Mouse (Mus musculus): Measurements from ENCODE around the gene Wwox.

Gene Wwox

DNA sequence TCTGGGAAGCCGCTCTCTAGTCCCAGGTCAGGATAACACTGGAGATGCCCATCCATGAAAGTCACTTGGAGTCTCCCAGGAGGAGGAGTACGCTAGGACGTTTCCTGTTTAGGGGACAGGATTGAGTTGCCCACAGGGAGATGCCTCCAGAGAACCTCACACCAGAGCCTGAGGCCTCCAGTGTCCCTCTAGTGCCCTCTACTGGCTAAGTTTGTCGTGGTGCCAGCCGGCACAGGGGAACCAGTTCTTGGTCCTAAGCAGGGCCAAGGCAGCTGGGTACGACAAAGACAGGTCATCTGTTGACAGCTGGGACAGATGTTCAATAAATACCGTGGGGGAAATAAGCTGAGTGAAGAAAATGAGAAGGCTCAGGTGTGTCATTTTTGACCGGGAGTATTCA, 531.9 kb downstream of the Wwox start:
- DNase-seq (ENCODE audit: low read depth), result peak; percentile 32

DNA sequence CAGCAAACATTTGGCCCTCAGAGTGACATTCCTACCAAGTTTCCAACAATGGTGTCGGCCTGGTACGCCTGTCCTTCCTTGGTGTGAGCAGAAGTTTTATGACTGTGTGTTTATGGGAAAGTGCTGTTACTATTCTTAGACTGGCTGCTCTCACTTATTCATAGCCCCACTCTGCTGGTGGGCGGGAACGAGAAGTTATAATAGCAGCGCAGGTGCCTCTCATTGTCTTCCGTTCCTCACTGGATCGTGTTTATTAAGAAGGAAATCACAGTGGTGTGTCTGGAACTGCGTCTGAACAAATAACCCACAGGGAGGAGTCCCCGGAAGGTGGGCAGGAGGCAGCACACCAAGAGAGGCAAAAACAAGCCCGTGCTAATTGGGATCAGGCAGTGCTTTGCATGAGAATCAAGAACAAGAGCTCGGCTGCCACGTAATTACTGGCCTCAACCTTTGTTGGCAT, 533.6 kb downstream of the Wwox start:
- no peak for DNase-seq (ENCODE audit: low read depth)

DNA sequence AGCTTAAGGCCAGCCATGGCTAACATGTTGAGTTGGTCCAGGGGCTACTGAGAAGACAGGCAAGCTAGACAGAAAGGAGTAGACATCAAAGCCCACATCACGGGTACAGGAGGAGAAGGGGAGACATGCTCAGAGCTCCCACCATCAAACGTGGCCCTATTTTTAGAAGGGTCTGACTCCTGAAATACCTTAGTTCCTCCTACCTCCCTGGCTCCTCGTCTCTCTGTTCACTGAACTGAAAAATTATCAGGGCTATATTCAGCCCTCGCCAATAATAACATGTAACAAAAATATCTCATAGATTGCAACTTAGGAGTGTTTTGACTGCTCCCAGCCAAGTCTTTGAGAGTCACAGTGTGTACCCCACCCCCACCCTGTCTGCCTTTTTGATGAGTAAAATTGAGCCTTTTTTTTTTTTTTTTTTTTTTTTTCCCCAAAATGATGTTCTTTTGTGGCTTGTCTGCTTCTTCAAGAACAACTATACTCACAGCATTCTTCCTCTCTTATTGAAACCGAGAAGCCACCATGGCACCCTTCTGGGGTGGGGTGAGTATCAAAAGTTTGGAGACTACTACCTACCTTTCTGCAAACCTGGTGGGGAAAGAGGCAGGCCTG, 535.0 kb downstream of the Wwox start:
- DNase-seq (ENCODE audit: low read depth), result no peak

DNA sequence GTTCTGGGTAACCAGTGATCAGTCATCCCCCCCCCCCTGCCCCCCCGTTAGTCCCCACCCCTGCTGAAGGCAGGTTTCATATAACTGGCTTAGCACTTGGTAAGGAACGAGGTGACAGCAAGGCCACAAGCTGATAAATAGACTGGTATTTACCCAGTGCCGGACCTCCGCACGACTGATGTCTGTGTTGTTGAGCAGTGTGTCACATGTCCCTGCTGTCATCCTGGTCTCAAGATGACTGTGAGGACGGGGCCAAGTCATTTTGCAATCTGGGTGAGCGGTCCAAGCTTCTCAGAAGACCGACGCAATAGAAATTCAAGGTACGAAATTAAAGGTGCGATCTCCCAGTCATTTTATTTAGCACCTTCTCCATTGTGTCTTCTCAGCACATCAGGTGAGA, 538.3 kb downstream of the Wwox start:
- DNase-seq (ENCODE audit: low read depth), result no peak

DNA sequence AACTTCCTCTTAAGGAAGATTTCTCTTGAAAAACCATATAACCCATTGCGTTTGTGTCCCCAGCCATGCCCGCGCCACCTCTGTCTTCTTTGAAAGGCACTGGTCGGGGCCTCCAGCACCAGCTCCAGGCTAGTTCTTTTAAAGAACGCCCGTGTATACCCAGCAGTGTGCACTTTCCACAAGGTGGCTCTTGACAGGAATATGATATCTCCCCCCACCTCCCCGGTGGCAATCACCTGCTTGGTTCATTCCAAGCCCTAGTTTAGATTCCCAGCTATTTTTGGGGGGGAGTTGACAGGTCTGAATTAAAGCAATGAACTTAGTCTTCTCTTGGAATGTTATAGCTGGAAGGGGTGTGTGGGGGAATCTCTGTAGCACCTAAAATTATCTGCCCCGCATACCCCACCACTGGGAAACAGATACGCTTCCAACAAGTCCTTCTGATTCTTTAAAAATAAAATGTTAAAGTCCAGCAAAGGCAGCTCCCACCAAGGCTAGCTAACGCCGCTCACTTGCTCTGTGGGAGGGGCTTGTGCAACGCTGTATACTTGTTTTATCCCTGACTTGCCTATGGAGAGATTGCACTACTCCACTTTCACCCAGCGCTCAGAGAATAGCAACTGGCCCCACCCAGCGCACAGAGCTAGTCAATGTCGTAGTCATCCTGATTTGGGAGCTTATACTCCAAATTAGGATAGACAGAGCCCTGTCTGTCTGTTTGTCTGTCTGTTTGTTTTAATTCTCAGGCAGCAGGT, 538.9 kb downstream of the Wwox start:
- DNase-seq (ENCODE audit: low read depth), result no peak

DNA sequence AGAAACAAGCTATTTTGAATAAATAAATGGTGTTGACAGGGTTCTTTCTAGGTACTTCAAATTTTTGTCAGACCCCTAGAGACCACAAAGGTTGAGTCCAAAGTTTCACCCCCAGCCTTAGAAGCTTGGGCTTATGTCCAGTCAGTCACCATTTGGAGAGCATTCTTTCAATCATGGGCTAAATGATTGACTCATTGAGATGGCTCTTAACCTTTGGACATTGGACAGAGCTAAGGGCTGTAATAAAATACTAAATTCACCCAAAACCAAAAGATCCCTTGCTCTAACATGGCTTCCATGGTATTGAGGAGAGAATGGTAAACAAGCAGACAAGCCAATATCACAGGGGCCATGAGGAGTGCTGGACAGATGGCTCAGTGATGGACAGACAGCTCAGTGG, 540.2 kb downstream of the Wwox start:
- DNase-seq (ENCODE audit: low read depth), result no peak

DNA sequence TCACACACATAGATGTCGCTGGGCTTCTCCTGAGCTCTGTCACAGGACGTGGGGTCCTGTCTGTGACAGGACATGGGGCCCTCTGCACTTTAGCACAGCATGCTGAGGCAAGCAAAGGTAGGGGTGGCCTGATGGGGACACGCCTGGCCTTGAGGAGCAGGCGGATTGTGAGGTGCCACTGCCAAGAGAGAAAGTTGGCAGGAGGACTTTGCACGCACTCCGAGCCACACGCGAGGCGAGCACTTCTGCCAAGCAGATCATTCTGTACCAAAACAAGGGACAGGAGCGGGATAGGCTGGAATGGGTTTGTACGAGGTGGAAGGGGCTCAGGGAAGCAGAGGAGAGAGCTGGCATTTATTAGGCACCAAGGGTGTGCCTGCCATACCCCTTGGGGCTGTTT, 543.3 kb downstream of the Wwox start:
- no peak for DNase-seq (ENCODE audit: low read depth)

DNA sequence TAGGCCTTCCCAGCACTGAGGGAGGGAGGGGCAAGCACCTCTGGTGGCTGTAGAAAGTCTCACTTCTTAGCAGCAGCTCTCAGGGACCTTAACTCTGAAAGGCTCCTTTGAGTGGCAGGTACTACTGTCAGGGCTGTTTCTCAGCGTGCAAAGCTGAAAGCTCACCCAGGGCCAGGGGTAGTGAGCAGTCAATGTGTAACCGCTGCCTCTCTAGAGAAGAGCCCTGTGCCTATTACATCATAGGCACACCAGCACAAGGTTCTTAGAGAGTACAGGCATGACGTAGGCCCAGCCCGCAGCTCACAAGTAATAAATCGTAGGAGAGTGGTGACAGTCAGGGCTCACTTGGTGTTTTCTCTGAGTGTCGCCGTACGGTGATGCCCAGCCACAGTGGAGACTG, 545.0 kb downstream of the Wwox start:
- DNase-seq (ENCODE audit: low read depth), result no peak

DNA sequence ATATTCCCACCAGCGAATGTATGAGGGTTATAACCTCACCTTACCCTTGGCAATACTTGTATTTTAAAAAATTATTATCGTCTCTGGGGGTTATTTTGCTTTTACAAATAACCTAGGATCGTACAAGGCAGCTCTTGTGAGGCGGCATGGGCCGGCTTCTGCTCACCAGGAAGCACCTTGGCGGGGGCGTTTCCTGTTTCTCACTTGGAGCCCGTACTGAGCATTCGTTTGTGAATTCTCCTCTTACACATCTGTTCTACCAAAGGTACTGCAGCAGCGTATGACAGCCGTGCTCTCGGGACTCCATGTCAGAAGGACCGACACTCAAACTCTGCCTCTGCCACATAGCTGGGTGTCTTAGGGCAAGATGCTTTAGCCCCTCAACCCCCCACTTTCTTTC, 546.5 kb downstream of the Wwox start:
- DNase-seq (ENCODE audit: low read depth), result no peak

DNA sequence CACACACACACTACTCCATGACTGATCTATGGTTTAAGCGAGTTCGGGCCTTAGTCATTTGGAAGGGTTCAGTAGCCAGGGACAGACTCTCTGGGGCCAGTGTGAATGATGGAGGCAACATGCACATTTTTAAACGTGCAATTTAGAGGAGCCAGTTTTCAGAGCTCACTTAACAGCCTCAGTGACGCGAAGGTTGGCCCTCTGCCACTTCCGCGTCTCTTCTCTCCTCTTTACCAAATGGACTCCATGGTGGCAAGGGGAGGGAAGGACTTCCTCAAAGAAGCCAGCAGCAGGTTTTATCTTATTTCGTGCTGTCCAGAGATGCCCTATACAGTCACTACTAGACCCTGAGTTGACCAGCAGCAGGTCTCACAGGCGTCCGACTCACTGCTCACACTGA, 547.5 kb downstream of the Wwox start:
- DNase-seq (ENCODE audit: low read depth), result no peak

DNA sequence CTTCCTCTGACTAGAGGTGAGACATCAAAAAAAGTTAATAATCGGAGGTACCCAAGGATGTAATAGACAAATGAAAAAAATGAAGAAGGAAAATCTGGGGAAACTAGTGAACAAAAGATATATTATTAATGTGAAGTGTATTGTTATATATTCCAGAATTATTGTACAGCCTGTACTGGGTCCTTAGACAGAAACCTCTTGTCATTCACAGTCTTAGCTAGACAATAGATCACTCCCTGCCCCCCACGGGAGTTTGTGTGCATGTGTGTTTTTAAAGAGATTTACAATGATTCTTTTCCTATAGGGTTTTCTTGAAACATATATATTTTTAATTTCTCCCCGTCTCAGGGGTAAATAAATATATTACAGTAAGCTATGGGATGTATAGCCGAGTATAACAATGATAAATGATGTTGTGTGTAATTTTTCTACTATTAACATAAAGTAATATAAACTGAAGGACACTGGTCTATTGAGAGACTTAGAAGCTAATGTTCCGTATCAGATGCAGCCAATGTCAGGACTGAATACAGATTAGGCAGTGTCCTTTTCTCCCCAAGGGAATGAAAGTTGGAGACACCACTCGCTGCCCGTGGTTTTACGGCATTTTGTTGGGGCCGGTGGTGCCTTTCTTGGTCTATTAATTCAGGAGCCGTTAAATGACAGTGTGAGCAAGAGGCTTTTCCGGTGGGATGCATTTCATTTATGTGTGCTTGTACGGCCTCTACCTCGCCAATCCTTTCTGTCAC, 551.6 kb downstream of the Wwox start:
- no peak for DNase-seq (ENCODE audit: low read depth)

DNA sequence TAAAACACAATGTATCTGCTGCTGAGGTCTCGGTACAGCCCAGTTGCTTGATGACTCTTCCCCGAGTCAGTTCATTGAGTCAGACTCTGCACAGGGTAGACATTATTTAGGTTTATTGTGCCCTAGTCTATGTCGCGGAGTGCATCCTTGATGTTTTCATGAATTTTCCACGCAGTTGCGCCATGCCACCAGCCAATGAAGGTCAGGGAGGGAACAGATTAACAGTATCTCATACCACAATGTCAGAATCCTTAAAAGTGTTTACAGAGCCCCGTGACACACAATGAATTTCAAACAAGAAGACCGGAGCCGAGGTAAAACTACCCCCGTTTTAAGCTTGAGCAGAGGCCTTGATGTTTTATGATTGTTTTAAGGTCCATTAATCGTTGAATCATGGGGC, 561.3 kb downstream of the Wwox start:
- DNase-seq (ENCODE audit: low read depth), result no peak

DNA sequence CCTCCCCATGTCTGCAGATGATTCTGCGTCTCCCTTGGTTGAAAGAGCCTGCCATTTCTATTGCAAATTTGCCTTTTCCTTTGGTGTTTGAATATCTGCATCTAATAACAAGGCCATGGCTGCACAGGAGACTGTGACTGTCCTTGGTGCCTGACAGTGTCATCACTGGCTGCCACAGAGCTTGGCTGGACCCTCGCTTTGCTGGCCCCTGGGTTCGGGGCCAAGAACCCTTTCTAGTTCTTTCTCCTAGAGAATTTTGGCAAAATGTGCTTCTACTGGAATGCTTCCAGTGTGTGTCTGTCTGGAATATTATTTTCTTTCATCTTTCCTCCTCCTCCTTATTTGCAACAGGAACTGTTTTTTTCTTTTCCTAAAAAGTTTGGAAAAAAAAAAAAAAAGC, 565.6 kb downstream of the Wwox start:
- no peak for DNase-seq (ENCODE audit: low read depth)

DNA sequence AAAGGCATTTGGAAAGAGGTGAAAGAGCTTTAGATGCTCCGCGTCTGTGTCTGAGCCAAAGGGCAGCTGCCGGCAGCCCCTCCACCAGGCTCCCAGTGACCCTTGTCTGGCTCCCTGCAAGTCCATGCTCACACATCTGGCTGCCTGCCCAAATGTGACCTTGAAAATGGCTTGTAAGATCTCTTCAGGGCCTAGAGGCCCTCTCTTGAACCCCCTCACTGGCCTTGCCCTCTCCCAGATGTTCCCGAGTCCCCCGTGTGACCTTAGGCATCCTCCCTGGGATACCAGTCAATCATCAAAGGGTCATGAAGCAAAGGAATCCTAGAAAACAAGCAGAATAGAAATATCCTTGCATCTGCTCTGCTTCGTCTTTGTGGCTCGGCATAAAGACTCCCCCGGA, 567.1 kb downstream of the Wwox start:
- DNase-seq (ENCODE audit: low read depth), result no peak

DNA sequence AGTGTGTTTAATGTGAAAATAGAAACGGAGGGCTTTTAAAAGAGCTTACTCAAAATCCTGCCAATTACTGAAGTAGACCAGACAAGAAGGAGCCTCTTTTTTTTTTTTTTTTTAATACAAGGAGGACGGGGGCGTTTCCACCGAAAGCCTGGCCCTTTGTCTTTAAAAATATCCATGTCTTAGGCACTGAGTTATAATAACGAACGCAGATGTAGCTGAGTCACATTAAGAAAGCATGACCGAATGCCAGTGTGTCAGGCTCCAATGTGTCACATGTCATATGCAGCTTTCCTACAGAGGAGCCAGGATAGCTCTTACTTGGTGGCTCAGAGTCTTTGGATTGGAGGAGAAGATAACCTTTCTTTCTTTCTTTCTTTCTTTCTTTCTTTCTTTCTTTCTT, 567.8 kb downstream of the Wwox start:
- no peak for DNase-seq (ENCODE audit: low read depth)

DNA sequence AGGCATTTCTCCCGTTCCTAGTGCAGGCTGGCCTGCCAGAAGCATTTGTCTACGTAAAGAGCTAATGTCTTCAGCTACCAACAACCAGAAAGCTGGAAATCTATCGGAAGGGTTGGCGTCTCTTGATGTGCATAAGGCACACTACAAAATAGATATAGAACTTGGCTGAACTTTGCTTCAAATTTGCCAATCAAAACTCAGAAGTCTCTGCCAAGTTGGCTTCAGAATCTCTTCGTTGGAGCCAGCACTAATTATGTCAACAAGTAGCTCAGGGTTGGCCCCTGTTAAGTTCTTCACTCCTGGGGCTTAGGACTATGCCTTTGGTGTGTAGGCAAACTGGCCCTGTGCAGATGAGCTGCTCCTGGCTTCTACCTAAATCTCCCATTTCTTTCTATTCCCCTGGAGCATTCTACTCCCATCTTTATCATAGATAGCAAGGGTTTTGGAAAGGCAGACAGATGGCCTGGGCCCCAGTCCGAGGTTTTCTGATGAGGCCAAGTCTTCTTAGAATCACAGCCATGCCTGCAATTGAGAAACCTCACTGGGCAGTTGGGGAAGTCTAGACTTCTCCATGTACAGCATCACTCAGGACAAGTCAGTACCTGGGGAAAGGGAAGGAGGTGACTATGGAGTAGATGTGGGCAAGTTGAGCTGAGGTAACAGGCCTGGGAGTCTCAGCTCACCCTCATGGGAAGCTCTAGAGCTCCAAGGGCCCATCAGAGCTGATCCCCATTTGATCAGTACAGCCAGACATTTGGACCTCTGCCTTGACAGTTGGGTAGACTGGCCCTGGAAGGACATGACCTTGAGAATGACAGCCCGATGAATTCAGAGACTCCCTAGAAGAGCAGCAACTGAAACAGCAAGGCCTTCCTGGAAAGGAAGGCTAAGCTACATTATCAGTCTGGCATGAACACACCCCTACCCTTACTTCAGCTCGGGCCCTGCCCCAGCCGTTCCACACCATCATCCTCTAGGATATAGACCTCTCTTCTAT, 569.5 kb downstream of the Wwox start:
- DNase-seq (ENCODE audit: low read depth), result peak; percentile 28

DNA sequence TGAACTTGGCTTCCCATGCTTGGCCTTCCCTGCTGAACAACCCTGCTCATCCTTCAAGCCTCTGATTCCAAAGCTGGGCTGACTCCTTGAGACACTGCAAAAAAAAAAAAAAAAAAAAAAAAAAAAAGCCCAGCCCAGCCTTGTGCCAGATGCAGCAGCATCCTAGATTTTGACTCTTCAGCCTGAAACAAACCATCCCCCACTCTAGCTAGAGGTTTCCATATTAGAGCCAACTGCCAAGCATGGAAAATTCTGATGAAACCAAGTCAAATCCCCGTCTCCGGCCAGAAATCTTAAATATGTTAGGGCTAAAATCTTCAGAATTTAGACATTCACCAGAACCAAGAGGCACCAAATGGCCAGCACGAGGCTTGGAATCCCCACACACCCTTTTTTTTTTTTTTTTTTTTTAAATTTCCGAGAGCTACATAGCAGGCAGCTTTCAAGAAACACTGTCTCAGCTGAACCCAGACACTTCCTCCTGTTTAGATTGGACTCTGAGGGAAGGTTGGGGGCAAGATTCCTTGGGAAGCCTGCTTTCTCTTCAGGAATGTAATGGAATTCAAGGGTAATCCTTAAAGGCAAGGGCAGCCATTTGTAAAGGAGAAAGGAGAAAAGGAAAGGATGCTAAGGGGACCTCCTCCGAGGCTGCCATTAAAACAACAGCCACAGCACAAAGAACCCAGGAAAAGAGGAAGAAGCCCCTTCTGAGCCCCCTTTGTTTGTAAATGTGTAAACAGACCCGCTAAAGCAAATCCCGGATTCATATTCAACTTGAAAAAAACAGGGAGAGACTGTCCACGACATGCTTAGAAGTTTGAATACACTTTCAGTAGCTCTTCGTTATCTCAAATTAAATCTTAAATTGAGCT, 570.7 kb downstream of the Wwox start:
- peak; percentile 33 for DNase-seq (ENCODE audit: low read depth)

DNA sequence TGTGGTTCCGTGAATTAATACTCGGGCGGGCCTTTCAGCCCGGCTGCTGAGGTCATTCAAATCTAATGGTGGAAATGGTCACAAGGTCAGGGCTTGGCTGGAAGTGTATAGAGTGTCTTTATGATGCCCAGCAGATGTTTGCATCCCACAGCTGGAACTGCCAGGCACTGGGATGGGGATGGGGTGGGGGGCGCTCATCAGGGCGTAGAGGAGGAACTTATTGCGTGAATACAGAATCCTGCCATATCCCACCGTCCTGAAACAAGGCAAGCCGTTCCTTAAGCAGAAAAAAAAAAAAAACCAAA, 571.3 kb downstream of the Wwox start:
- DNase-seq (ENCODE audit: low read depth), result no peak

DNA sequence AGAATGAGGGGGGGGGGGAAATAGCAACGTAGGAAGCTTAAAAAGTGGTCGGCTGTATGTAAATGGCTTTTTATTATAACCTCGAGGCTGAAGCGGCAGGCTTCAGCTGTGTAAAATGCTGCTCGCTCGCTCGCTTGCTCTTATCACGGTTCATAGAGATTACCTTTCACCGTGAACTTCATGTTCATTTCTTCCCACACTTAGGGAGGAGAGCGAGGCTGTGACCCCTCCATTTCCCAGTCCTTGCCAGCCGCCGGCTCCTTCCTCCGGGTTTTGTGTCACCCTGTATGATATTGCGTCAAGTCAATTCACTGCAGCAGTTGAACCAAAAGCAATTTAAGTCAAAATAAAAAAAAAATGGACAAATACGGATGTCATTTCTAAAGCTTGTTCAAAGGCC, 580.2 kb downstream of the Wwox start:
- DNase-seq (ENCODE audit: low read depth), result no peak

DNA sequence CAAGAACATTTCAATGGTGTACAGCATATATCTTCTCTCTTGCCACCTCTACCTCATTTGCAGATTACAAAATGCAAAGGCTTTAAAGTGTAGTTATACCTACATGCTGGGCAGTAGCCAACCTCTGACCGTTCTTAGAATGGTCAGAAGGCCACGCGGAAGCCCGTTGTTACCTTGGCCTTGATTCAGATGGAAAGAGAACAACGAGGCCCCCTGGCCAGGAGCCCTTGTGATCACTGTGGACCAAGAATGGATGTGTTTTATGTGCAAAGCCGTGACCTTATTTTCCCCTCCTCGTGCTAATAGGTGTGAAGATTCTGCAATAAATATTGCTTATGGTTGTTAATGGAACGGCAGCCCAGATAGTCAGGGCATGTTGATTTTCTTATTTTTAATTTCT, 582.3 kb downstream of the Wwox start:
- no peak for DNase-seq (ENCODE audit: low read depth)

DNA sequence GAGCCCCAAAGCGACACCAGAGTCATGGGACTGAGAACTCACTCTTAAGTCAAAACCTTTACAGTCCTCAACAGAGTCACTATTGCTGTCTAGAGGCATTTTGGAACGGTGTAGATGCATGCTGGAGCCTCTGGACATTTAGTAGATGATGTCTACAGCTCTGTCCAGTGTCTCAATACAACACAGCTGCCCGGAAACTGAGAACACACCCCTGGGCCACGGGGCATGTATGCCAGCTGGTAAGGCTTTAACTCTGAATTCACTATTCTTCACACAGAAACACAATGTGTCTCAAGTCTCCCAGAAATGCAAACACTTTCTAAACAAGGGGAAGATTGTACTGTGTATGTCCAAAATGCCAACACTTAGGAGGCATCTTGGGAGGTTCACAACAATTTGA, 584.6 kb downstream of the Wwox start:
- no peak for DNase-seq (ENCODE audit: low read depth)

Data from fibroblast of lung, adult 2 months (primary cell).